Mouse (Mus musculus): Measurements from ENCODE around the gene Tmtc2. TPM values are rescaled to one million over a fixed set of nuclear protein-coding genes. Genes with fewer than 3 reads are reported as not detected.

Gene Tmtc2
- polyA plus RNA-seq, 1 experiment from 2014 or later = 10.9 TPM

DNA sequence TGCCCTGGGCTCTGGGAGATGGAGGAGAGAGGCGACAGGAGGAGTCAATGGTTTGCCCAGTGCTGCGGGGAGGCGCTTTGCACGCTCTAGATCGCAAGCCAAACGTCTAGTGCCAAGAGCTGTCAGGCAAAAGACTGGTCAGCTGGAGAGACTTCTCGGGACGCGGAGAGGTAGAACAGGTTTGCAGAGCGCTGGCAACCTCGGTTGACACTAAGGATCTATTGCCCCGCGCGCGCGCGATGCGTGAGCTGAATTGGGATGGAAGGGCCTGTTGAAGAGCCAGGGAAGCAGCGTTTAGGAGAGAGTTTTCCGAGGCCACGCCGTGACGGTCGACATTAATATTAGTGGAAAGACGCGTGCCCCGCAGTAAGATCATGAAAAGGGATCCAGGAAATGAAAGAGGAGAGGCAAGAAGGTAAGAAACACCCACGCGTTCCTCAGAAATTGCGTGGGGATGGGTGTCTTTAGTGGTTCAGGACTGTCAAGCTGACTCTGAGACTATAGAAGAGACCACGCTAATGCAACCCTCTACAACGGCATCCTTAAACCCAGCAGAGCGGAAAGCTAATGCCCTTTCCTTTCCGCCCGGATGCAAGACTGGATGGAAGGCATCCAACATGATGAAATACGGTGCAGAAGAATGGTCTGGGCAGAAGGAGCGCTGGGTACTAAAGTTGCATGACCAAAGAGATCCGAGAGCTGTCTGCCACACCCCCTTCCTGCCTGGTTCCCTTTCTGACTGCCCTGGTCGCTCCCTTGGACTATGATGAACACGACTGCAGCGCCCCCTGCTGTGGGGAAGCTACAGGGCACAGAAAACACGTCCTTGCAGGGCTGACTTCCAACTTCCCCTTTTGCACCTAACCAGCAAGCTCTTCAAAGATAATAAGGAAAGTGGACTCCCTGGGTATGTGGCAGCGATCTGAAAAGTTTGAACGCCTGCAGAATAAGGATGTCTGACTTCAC is 727 bp upstream of the Tmtc2 start:
- no peaks in the 10 kb centered on the region for H3K27me3 ChIP-seq (replicated peaks; ENCODE audit: control insufficient read depth, insufficient read depth, low read length)
- H3K9me3 ChIP-seq (ENCODE audit: control insufficient read depth, low read length) = no peaks in the 10 kb centered on the region
- H3K27ac ChIP-seq (ENCODE audit: low read depth) = peak overlapping the region; percentile 87
- DNase-seq (ENCODE audit: low spot score) (peak; percentile 100), ATAC-seq (replicated peaks; ENCODE audit: low FRiP score, low TSS enrichment, low read depth) (peak; percentile 75)
- peak overlapping the region; percentile 65 for H3K9ac ChIP-seq (ENCODE audit: low read length)
- peak overlapping the region; percentile 95 for H3K4me2 ChIP-seq (ENCODE audit: low read length)
- no peaks in the 10 kb centered on the region for H3K36me3 ChIP-seq (ENCODE audit: control insufficient read depth, insufficient read depth, low read length)
- H3K4me1 ChIP-seq (replicated peaks; ENCODE audit: control insufficient read depth, insufficient read depth, low read length) = peaks cover 14% of the 10 kb centered on the region; the same call in 1 of the 2 replicates
- 1% methylated on average over 44 of the region's 44 CpGs for WGBS
- H3K4me3 ChIP-seq (ENCODE audit: low read depth, low read length) = peak overlapping the region; percentile 78

DNA sequence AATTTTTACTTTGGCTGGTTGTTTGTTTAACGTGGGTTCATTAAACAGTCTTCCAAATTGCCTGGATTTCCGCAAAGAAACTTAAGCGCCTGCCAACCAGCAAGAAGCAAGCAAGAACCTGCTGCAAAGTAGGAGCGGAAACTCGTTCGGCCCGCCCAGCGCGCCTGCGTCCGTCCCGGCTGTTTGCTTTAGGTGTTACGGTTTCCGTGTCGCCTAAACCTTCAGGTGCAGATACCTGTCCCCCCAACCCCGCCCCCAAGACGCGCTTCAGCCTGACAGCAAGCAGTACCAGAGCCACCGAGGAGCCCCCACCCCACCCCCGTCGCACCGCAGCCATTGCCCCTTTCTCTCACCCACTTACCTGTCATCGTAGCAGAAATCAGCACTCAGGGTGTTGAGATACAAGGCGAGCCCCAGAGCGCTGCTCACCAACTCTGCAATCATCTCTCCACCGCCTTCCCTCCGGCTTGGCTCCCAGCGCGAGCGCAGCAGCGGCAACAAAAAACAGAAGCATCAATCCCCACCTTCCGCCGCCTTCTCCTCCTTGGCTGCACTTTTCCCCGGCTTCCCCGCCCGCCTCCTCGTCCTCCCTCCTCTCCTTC is 844 bp downstream of the Tmtc2 start:
- Histone ChIP-seq H3K36me3 (ENCODE audit: control insufficient read depth, insufficient read depth, low read length) (no peaks in the 10 kb centered on the region; the same call in 1 of the 2 replicates), H3K27ac (ENCODE audit: low read depth) (peak overlapping the region; percentile 87), H3K9ac (ENCODE audit: low read length) (peak overlapping the region; percentile 65), H3K27me3 (replicated peaks; ENCODE audit: control insufficient read depth, insufficient read depth, low read length) (no peaks in the 10 kb centered on the region), H3K4me1 (replicated peaks; ENCODE audit: control insufficient read depth, insufficient read depth, low read length) (peaks cover 11% of the 10 kb centered on the region; the same call in 1 of the 2 replicates), H3K4me2 (ENCODE audit: low read length) (peak overlapping the region; percentile 95), H3K4me3 (ENCODE audit: low read depth, low read length) (peak overlapping the region; percentile 78), H3K9me3 (ENCODE audit: control insufficient read depth, low read length) (no peaks in the 10 kb centered on the region)
- peak; percentile 21 for ATAC-seq (replicated peaks; ENCODE audit: low FRiP score, low TSS enrichment, low read depth)
- DNase-seq (ENCODE audit: low spot score) = peak; percentile 71
- WGBS = 2% methylated on average over 37 of the region's 37 CpGs

DNA sequence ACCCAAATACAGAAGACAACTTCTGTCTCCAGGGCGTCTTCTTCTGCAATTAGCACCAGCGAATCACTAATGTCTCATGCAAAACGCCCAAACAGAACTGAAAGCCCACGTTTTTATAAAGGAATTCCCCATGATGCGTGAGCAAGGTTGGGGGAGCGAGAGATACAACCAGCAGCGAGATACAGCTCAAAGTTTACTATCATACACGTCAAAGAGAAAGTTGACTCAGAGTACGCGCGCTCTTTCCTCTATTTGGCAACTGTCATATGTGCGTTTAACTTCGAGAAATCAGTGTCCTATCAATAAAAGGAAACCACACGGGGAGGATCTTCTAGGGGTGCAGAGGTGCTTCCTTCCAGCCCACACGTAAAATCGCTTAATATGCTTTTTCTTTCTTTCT is 1.4 kb downstream of the Tmtc2 start:
- 3% methylated on average over 16 of the region's 16 CpGs for WGBS
- peaks cover 5% of the 10 kb centered on the region; the same call in 1 of the 2 replicates for H3K4me1 ChIP-seq (replicated peaks; ENCODE audit: control insufficient read depth, insufficient read depth, low read length)
- H3K9ac ChIP-seq (ENCODE audit: low read length) = peak overlapping the region; percentile 65
- peak; percentile 57 for DNase-seq (ENCODE audit: low spot score)
- no peaks in the 10 kb centered on the region for H3K9me3 ChIP-seq (ENCODE audit: control insufficient read depth, low read length)
- no peak overlapping the region for H3K27ac ChIP-seq (ENCODE audit: low read depth)
- no peaks in the 10 kb centered on the region for H3K27me3 ChIP-seq (replicated peaks; ENCODE audit: control insufficient read depth, insufficient read depth, low read length)
- H3K4me2 ChIP-seq (ENCODE audit: low read length) = peak overlapping the region; percentile 95
- H3K4me3 ChIP-seq (ENCODE audit: low read depth, low read length) = peak overlapping the region; percentile 78
- no peak for ATAC-seq (replicated peaks; ENCODE audit: low FRiP score, low TSS enrichment, low read depth)
- H3K36me3 ChIP-seq (ENCODE audit: control insufficient read depth, insufficient read depth, low read length) = no peaks in the 10 kb centered on the region; the same call in 1 of the 2 replicates

DNA sequence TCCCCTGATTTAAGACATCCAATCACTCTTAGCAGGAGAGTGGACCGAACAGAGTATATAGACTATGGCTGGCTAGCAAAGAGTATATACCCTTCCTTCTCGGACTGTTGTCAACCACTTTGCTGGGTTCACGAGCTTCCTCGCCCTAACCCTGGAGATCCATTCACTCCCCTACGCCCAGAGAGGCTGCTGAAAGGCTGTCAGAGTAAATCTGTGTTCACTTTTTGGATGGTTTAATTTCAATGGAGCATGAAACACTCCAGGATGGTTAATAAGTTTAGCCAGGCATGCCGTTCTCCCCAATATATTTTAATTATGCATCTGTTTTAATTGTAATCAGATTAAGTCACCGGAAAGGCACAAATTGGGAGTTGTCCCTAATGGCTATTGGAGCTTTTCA is 1.9 kb downstream of the Tmtc2 start:
- ATAC-seq (replicated peaks; ENCODE audit: low FRiP score, low TSS enrichment, low read depth) (no peak), DNase-seq (ENCODE audit: low spot score) (no peak)
- Histone ChIP-seq H3K36me3 (ENCODE audit: control insufficient read depth, insufficient read depth, low read length) (no peaks in the 10 kb centered on the region; the same call in 1 of the 2 replicates), H3K9me3 (ENCODE audit: control insufficient read depth, low read length) (no peaks in the 10 kb centered on the region), H3K9ac (ENCODE audit: low read length) (peak overlapping the region; percentile 65), H3K4me1 (replicated peaks; ENCODE audit: control insufficient read depth, insufficient read depth, low read length) (peaks cover 2% of the 10 kb centered on the region; the same call in 1 of the 2 replicates), H3K27me3 (replicated peaks; ENCODE audit: control insufficient read depth, insufficient read depth, low read length) (no peaks in the 10 kb centered on the region), H3K27ac (ENCODE audit: low read depth) (no peak overlapping the region), H3K4me3 (ENCODE audit: low read depth, low read length) (peak overlapping the region; percentile 78), H3K4me2 (ENCODE audit: low read length) (peak overlapping the region; percentile 95)
- 56% methylated on average over 7 of the region's 7 CpGs for WGBS

DNA sequence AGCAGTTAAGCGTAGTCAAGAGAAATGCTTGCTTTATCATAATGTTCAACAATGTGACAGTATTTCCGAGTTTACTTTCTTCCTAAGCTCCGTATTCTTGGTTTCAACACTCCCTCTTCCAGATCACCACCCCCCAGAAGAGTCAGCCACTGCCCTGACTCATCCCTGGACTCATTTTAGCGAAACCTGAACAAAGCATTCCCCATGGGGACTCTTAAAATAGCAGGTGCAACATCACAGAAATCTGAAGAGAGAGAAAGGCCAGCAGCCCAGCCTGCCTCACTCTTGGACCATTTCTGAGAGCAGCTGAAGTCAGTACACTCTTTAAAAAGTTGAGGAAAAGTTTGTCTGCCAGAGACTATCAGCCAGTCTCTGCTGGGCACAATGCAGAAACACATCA is 2.4 kb downstream of the Tmtc2 start:
- no peak for ATAC-seq (replicated peaks; ENCODE audit: low FRiP score, low TSS enrichment, low read depth)
- H3K9ac ChIP-seq (ENCODE audit: low read length) = peak overlapping the region; percentile 65; the same call in 1 of the 2 replicates
- 51% methylated on average over 4 of the region's 4 CpGs for WGBS

DNA sequence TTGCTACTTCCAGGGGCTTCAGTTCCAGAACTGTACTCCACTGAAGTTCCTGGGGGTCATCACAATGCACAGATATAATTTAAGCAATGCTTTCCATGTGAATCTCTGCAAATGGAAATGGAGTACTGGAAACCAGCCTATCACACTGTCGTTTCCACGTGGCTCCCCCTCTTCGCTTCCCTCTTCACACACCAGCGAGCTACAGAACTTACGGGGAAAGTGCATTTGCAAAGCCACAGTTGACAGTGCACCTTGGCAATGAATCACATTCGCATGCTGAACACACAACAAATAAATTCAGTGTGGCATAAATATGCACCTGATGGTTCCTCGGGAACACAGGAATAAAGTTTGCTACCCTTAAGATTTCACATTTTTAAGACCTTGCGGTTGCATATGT is 3.2 kb downstream of the Tmtc2 start:
- H3K27me3 ChIP-seq (replicated peaks; ENCODE audit: control insufficient read depth, insufficient read depth, low read length) = no peaks in the 10 kb centered on the region
- WGBS = 80% methylated on average over 8 of the region's 8 CpGs
- DNase-seq (ENCODE audit: low spot score) (no peak), ATAC-seq (replicated peaks; ENCODE audit: low FRiP score, low TSS enrichment, low read depth) (no peak)
- H3K36me3 ChIP-seq (ENCODE audit: control insufficient read depth, insufficient read depth, low read length) = no peaks in the 10 kb centered on the region; the same call in 1 of the 2 replicates
- peaks cover 2% of the 10 kb centered on the region; the same call in 1 of the 2 replicates for H3K4me1 ChIP-seq (replicated peaks; ENCODE audit: control insufficient read depth, insufficient read depth, low read length)
- H3K9ac ChIP-seq (ENCODE audit: low read length) = no peak overlapping the region
- H3K9me3 ChIP-seq (ENCODE audit: control insufficient read depth, low read length) = no peaks in the 10 kb centered on the region
- H3K4me2 ChIP-seq (ENCODE audit: low read length) = peak overlapping the region; percentile 95
- H3K27ac ChIP-seq (ENCODE audit: low read depth) = no peak overlapping the region
- H3K4me3 ChIP-seq (ENCODE audit: low read depth, low read length) = peak overlapping the region; percentile 13; the same call in 1 of the 2 replicates

More for the DNA sequence above, 2.4 kb downstream of the Tmtc2 start:
- no peaks in the 10 kb centered on the region for H3K9me3 ChIP-seq (ENCODE audit: control insufficient read depth, low read length)
- H3K4me3 ChIP-seq (ENCODE audit: low read depth, low read length) = peak overlapping the region; percentile 78
- no peaks in the 10 kb centered on the region for H3K27me3 ChIP-seq (replicated peaks; ENCODE audit: control insufficient read depth, insufficient read depth, low read length)
- H3K4me1 ChIP-seq (replicated peaks; ENCODE audit: control insufficient read depth, insufficient read depth, low read length) = peaks cover 2% of the 10 kb centered on the region; the same call in 1 of the 2 replicates
- no peak for DNase-seq (ENCODE audit: low spot score)
- H3K36me3 ChIP-seq (ENCODE audit: control insufficient read depth, insufficient read depth, low read length) = no peaks in the 10 kb centered on the region; the same call in 1 of the 2 replicates
- H3K4me2 ChIP-seq (ENCODE audit: low read length) = peak overlapping the region; percentile 95
- H3K27ac ChIP-seq (ENCODE audit: low read depth) = no peak overlapping the region

DNA sequence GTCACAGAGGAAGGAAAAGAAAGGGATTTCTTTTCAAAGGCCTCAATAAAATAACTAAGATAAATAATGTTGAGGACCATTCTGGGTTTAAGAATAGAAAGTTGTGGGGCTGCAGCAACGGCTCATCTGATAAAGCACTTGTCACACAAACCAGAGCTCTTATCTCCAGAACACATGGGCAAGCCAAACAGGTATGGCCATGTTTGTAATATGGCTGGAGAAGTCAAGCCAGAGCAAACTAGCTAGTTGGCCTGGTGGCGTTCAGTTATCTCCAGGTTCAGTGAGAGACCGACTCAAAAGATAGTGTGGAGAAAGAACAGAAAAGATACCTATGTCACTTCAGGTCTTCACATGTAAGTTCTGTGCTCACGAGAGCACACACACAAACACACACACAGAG is 4.7 kb downstream of the Tmtc2 start:
- WGBS = 72% methylated on average over 4 of the region's 4 CpGs
- Histone ChIP-seq H3K9me3 (ENCODE audit: control insufficient read depth, low read length) (no peaks in the 10 kb centered on the region), H3K9ac (ENCODE audit: low read length) (no peak overlapping the region), H3K4me2 (ENCODE audit: low read length) (no peak overlapping the region), H3K27me3 (replicated peaks; ENCODE audit: control insufficient read depth, insufficient read depth, low read length) (no peaks in the 10 kb centered on the region), H3K27ac (ENCODE audit: low read depth) (no peak overlapping the region), H3K4me3 (ENCODE audit: low read depth, low read length) (no peak overlapping the region), H3K4me1 (replicated peaks; ENCODE audit: control insufficient read depth, insufficient read depth, low read length) (peaks cover 2% of the 10 kb centered on the region; the same call in 1 of the 2 replicates), H3K36me3 (ENCODE audit: control insufficient read depth, insufficient read depth, low read length) (no peaks in the 10 kb centered on the region; the same call in 1 of the 2 replicates)
- ATAC-seq (replicated peaks; ENCODE audit: low FRiP score, low TSS enrichment, low read depth) (no peak), DNase-seq (ENCODE audit: low spot score) (no peak)

DNA sequence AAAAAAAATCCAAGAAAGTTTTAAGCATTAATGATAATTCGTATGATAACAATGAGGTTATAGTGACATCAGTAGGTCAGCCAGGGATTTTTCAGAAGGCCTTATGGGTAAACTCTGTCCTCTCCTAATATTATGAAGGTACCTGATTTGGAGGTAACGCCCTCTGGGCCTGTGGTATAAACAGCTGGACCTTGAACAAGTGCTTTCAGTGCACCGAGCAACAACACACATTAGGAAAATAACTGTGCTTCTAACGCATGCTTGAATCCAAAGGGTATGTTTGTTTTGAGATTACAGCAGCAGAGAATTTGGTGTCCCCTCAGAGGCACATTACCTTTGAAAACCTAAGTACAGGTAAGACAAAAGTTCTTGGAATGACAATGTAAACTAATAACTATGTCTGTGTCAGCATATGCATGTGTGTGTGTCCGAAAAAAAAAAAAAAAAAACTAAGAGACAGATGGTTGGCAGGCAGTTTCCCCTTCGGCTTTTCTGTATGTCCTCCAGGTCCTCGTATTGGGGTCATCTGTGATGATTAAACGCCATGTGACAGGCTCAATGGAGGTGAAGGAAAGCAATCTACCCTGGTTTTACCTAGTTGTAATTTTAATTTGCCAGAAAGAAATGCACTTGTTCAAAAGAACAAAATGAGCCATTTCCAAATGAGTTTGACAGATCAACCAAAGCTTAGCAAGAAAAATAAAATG is 6.3 kb downstream of the Tmtc2 start:
- DNase-seq (ENCODE audit: low spot score) (no peak), ATAC-seq (replicated peaks; ENCODE audit: low FRiP score, low TSS enrichment, low read depth) (no peak)
- H3K9ac ChIP-seq (ENCODE audit: low read length) = no peak overlapping the region
- H3K4me1 ChIP-seq (replicated peaks; ENCODE audit: control insufficient read depth, insufficient read depth, low read length) = peaks cover 2% of the 10 kb centered on the region; the same call in 1 of the 2 replicates
- no peaks in the 10 kb centered on the region for H3K27me3 ChIP-seq (replicated peaks; ENCODE audit: control insufficient read depth, insufficient read depth, low read length)
- no peaks in the 10 kb centered on the region; the same call in 1 of the 2 replicates for H3K36me3 ChIP-seq (ENCODE audit: control insufficient read depth, insufficient read depth, low read length)
- no peaks in the 10 kb centered on the region for H3K9me3 ChIP-seq (ENCODE audit: control insufficient read depth, low read length)
- H3K4me2 ChIP-seq (ENCODE audit: low read length) = no peak overlapping the region
- no peak overlapping the region for H3K4me3 ChIP-seq (ENCODE audit: low read depth, low read length)
- no peak overlapping the region for H3K27ac ChIP-seq (ENCODE audit: low read depth)
- WGBS = 70% methylated on average over 8 of the region's 8 CpGs
